Mouse (Mus musculus): ENCODE measurements around the gene Tyw5.

Tyw5 gene

DNA sequence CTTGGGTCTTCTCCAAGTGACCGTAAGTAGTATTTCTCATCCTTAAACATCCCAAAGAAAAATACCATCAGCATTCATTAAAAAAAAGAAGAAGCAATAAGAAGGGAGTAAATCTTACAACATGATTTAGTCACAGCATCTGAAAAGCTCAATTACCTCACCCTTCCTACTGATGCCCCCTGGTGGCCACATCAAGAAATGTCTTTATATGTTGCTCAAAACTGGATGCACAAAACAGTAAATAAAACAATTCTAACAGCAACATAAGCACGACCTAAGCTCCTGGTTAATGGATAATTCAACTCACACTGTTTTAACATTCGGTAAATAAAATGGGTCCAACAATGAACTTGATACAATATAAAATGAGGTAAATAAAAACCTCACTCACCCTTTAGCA is 12.8 kb downstream of the Tyw5 start:
- POLR2A ChIA-PET, result interaction anchor here in 2 of 4 experiments (0.7 to 2.8 kb wide), 8 partner anchors 13 to 189 kb away, joined by 3 to 14 read pairs (median 4); partner anchors contain the start of genes 1700066M21Rik (in 2 of the 2), Maip1 (in 1 of the 2) and Tyw5 (in 1 of the 2)
- CTCF ChIA-PET, result interaction anchor here (0.7 to 1.9 kb wide), 14 partner anchors 8 to 1990 kb away, joined by 3 to 8 read pairs (median 3); partner anchors contain the start of genes Tyw5 (in 2 of the 4) and Maip1 (in 1 of the 4)

DNA sequence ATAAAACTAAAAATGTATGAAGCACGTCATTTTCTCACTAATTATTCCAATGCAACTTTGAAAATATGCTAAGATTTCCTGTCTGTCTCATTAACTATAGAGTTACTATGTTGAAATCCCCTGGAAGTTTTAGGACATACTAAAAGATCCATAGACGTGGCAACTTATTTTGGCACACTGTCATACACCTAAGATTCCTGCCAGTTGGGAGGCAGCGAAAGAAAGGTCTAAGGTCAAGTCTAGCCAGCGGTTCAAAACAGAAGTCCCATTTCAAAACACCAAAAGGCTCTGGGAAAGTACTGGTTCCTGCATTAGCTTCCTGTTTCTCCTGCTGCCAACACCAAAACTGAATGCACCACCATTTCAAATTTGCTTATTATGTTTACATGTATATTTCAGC is 14.5 kb downstream of the Tyw5 start:
- CTCF ChIA-PET, result interaction anchor here in 3 of 4 experiments (0.6 to 1.9 kb wide), 3 partner anchors 14 to 483 kb away, joined by 3 to 5 read pairs (median 4); partner anchors contain the start of genes Maip1 (in 1 of the 3) and Tyw5 (in 1 of the 3)
- POLR2A ChIA-PET, result interaction anchor here in 3 of 4 experiments (0.9 to 2.8 kb wide), 4 partner anchors 14 to 16 kb away, joined by 4 to 14 read pairs (median 4); partner anchors contain the start of genes Maip1 (in 2 of the 3) and Tyw5 (in 2 of the 3)

DNA sequence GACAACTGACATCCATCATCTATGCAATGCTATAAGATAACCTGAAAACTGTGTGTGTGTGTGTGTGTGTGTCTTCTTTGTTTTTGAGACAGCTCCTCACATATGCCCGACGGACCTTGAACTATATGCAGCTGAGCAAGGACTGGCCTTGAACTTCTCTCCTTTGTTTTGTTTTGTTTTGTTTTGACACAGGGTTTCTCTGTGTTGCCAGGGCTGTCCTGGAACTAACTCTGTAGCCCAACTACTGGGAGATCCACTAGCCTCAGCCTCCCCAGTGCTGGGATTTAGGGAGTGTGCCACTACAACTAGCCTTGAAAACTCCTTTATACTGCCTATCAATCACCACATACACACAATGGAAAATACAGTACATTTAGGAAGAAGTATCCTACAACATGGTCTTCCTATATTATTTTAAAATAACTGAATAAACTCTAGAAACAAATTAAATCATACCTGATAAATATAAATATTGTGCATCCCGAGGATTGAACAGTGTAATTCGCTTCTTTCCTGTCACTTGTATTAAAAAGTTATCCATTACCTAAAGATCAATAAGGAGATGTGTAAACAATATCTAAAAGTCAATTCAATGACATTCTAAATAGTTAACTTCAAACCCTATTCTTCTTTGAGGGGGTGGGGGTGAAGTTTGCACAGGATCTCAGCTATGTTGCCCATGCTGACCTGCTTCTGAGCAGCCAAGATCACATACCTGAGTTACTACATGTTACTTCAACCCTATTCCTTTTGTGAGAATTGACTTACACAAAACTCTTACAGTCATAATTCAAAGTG is 15.7 kb downstream of the Tyw5 start:
- ChIA-PET CTCF (no interaction called here), POLR2A (interaction anchor here in 1 of 4 experiments (1.5 to 1.7 kb wide), 2 partner anchors 9 to 14 kb away, joined by 3 to 4 read pairs; partner anchors contain the start of gene 1700066M21Rik)

DNA sequence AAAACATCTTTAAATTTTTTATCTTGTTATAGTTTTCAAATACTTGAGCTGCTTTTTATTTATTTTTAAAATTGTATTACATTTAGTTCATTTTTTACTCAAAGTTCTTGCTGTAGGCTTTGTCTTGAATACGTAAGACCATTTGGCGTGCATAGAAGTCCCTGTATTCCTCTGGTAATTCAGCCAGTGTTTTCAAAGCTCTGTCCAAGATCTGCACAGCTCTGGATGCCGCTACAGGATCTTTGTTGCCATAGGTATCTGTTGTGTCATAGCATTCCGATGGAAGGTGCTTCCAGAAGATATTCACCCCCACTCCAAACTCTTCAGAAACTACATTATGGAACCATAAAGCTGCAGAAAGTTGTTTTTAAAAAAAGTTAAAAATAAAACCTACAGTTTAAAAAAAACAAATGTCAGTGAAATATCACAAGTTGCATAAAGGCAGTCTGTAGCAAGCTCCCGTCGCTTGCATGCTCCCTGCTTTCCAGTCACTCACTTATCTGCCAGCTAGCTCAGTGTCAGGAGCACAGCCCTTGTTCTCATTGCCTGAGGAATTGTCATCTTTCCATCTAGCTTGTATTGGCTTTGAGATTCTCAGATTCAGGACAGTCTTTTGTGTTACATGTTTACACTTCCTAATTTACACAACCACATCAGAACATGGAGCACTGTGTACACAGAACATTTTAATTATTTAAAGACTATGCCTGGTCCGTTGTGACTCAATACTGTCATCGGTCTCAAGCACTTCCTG is 18.3 kb downstream of the Tyw5 start:
- POLR2A ChIA-PET, result interaction anchor here in 1 of 4 experiments (1.1 to 2.1 kb wide), 7 partner anchors 9 to 50 kb away, joined by 3 to 9 read pairs (median 5); partner anchors contain the start of genes Maip1 and Tyw5
- CTCF ChIA-PET, result interaction anchor here in 2 of 4 experiments (0.6 to 1.1 kb wide), 2 partner anchors 10 to 641 kb away, joined by 3 to 9 read pairs; no protein-coding TSS in a partner anchor

DNA sequence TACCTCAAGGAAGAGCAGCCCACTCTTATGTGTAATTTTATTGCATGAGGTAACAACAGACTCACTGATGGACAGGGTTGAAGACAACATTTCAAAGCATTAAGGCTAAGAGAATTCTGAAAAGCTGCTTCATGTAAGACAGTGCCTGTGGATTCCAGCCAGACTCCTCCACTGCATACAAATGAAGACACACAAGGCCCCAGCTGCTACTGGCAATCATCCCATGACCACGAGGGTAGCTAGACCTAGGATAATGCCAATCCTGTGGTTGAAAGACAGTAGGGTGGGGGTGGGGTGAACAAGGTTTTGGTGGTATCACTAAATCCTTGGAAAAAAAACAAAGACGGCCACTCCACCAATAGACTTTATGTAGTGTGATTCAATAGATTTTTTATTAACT is 19.0 kb downstream of the Tyw5 start:
- ChIA-PET POLR2A (interaction anchor here in 1 of 4 experiments (1.1 to 2.1 kb wide), 7 partner anchors 9 to 49 kb away, joined by 3 to 9 read pairs (median 5); partner anchors contain the start of genes Maip1 and Tyw5), CTCF (interaction anchor here in 3 of 4 experiments (0.5 to 1.1 kb wide), 3 partner anchors 9 to 640 kb away, joined by 3 to 9 read pairs (median 3); no protein-coding TSS in a partner anchor)

DNA sequence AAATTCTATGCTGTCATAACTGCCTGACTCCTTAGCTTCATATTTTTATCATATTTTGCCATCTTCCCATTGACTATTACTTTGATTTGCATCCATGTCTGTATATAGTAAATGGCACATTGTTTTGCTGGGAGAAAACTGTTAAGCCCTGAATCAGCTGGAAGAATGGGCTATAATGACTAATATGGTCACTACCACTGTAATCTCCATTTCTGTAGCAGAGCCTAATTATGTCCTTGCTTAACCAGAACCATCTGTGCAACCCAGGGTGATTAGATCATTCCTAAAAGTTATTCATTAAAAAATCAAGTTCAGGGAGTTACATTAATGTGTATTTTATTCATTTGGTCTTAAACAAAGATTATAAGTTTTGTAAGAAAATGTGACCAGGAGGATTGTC is 20.4 kb downstream of the Tyw5 start:
- CTCF ChIA-PET, result interaction anchor here in 2 of 4 experiments (0.5 to 1.4 kb wide), 2 partner anchors 8 to 48 kb away, joined by 5 to 6 read pairs; no protein-coding TSS in a partner anchor

DNA sequence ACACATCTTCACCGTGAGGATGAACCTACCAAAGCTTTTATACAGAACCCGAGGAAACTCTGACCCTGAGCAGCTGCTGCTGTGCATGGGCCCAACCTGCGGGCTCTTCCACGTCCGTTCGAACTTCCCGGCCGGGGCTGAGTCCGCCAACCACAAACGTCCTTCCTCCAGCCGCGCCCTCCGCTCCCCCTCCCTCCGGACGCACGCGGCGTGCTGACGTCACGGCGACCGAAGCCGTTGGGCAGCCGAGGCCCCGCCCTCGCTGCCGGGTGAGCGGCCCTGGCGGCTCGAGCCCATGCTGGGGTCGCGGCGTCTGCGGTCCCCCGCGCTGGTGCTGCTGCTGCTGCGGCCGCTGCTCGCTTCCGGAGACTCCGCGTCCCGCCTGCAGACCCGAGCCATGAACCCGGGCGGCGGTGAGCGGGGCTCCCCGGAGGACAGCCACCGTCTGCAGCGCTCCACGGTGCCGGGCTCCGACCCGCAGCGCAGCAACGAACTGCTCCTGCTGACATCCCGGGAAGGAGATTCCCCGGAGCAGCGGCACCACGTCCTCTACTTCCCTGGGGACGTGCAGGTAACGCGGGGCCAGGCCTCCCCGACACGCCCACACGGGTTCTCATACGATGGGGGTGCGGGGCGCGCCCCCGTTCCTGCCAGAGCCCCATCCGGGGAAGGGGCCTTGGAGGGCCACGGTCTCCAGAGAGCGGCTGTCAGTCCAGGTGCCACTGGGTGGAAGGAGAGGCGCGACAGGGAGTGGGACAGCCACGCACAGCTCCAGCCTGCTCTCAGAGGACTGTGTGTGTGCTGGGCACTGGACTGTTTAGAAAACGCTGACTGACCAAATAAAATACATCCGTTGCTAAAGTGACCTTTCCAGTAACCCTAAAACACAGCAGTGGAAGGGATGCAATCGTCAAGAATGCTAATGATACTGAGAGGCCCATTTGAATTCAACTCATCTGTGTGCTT is 29.2 kb downstream of the Tyw5 start, which contains the start of gene 1700066M21Rik:
TSS of gene 1700066M21Rik (plus strand) at position 245 of the 966 bp plus-strand sequence.
- ChIA-PET CTCF (interaction anchor here in 2 of 4 experiments (0.8 to 1.2 kb wide), 3 partner anchors 11 to 39 kb away, joined by 3 to 4 read pairs (median 3); no protein-coding TSS in a partner anchor), POLR2A (interaction anchor here in 3 of 4 experiments (0.6 to 4.0 kb wide), 24 partner anchors 8 to 985 kb away, joined by 3 to 17 read pairs (median 4); partner anchors contain the start of gene Tyw5 (in 2 of the 3))

More for the DNA sequence above, 20.4 kb downstream of the Tyw5 start:
- POLR2A ChIA-PET, result interaction anchor here in 1 of 4 experiments (0.8 to 1.4 kb wide), 2 partner anchors 9 to 11 kb away, joined by 3 to 4 read pairs; partner anchors contain the start of gene 1700066M21Rik

DNA sequence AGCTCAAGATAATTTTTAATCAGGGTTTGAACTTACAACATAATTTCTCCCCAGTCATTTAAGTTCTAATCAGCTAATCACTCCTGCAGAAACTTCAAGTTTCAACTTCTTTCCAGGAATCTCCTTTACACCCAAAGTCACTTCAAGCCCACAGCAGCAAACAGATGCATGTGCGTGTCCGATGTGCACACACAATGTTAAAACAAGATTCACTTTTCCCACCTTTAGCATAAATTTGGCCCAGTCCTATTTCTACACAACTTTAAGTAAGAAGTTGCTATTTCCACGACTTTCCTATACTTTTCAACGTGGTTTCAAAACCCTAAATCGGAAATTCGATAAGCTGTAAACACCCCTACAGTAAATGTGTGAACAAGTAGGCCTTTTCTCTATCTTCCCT is 30.1 kb downstream of the Tyw5 start:
- CTCF ChIA-PET, result interaction anchor here in 2 of 4 experiments (0.8 to 1.2 kb wide), 3 partner anchors 17 to 281 kb away, joined by 3 to 4 read pairs (median 4); no protein-coding TSS in a partner anchor
- POLR2A ChIA-PET, result interaction anchor here in 3 of 4 experiments (0.7 to 4.0 kb wide), 22 partner anchors 9 to 754 kb away, joined by 3 to 17 read pairs (median 4); partner anchors contain the start of gene Tyw5 (in 1 of the 3)

DNA sequence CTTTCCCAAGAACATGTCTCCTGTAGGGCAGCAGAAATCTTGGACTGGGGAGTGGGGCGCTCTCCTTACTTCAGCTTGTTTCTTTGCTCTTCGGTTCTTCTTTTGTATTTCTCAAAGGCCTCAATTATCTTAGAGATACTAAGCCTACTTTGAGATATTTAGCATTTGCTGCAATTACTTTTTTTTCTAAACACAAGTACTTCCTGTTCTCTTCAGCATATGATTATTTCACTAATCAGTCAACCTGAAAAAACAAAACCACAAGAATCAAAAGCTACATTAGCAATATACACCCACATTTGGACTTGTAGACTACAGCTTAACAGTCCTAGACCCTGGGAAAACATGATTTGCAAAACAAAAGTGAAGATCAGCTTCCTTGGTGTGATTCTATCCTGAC is 31.6 kb downstream of the Tyw5 start:
- CTCF ChIA-PET, result interaction anchor here in 2 of 4 experiments (1.0 to 1.1 kb wide), 2 partner anchors 18 to 37 kb away, joined by 3 to 5 read pairs; no protein-coding TSS in a partner anchor
- POLR2A ChIA-PET, result interaction anchor here in 2 of 4 experiments (0.9 to 4.0 kb wide), 6 partner anchors 8 to 92 kb away, joined by 3 to 17 read pairs (median 3); no protein-coding TSS in a partner anchor

DNA sequence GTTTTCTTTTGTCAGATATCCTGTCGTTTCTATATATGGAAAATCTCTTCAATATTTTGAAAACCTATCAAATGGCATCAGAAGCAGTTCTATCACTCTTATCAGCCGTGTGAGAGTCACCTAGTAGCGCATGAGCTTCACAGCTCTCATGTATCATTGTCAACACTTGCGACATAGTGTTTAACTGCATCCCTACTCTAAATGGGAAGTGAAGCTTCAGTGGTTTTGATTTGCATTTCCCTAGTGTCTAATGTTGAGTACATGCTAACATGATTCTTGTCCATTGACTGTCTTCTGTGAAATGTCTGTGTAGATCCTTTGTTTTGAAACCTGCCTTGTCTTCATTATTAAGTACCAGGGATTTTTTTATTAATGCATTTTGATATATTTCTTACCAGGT is 36.5 kb downstream of the Tyw5 start:
- ChIA-PET POLR2A (interaction anchor here in 2 of 4 experiments (0.6 to 1.6 kb wide), 2 partner anchors 24 to 808 kb away, joined by 4 read pairs; no protein-coding TSS in a partner anchor), CTCF (no interaction called here)

DNA sequence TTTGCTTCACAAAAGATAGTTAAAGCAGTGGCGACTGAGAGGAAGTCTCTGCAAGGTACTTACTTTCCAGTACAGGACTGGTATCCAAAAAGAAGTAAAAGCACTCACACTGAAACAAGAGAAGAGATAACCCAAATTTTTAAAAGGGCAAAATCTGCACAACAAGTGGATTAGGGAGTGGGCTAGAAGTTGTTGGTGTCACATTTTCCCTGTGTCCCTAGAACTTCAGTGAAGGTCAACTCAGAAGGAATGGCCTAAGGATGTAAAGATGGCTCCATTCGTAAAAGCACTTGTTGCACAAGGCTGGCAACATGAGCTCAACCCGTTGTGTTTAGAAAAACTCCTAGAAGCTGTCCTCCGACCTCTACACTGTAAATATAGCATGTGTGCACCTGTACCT is 37.8 kb downstream of the Tyw5 start:
- ChIA-PET POLR2A (interaction anchor here in 1 of 4 experiments (0.9 to 1.6 kb wide), 3 partner anchors 16 to 25 kb away, joined by 3 to 4 read pairs (median 3); no protein-coding TSS in a partner anchor), CTCF (interaction anchor here in 1 of 4 experiments (0.5 kb wide), 1 partner anchor 377 kb away, joined by 3 read pairs; no protein-coding TSS in a partner anchor)

DNA sequence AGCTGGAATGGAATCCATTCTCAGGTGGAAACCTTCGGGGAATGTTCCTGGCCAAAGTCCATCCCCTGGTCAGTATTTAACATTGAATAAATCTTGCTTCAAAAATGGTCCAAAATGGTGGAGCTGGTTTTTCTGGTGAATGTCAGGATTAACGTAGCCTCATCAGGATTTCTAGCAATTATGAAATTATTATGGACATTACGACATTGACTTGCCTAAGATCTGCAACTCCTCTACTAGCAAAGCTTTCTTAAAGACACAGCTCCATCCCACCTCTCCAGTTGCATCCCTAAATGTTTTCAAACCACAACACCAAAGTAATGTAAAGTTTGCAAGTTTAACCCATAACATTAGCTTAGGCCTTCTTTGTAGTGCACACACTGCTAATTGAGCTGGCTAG is 39.5 kb downstream of the Tyw5 start:
- ChIA-PET POLR2A (interaction anchor here in 1 of 4 experiments (1.0 to 2.9 kb wide), 3 partner anchors 9 to 21 kb away, joined by 3 to 17 read pairs (median 5); partner anchors contain the start of gene 1700066M21Rik), CTCF (interaction anchor here in 1 of 4 experiments (0.6 kb wide), 1 partner anchor 1215 kb away, joined by 5 read pairs; no protein-coding TSS in a partner anchor)

DNA sequence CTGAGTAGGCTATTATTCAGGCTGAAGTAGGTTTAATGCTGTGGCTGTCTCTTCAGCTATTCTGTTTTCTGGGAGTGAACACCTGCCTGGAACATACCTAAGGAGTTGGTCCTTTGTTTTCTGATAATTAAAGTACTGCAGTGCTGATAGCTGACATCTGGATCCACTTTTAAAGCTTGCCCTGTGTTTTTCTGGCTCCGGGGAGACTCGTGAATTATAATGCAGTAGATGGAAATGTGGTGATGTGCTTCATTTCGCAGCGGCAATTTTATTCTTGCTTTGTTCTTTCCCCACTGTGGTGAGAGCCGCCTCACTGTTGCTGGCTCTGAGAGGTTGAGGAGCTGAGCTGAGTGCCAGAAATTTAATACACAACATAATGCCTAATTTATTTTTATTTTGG is 48.4 kb downstream of the Tyw5 start:
- ChIA-PET CTCF (no interaction called here), POLR2A (no interaction called here)

DNA sequence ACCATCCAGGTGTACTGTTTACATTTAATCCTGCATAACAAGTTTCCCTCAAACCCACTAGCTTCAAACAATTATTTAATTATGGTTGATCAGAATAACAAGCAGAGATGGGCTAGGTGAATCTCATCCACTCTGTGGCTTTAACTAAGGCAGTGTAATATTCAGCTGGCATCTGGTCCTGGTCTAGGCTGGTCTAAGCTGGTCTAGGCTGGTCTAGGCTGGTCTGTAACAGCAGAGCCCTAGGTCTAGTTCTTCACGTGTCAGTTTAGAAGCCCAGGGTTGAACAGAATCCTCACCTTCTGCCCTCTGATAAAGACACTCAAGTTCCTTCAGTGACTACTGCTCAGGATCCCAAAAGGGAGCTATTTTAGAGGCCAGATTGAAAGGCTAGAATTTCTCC is 55.0 kb downstream of the Tyw5 start:
- ChIA-PET CTCF (interaction anchor here in 1 of 4 experiments (0.6 to 0.9 kb wide), 2 partner anchors 13 to 134 kb away, joined by 3 to 5 read pairs; no protein-coding TSS in a partner anchor), POLR2A (interaction anchor here in 1 of 4 experiments (0.6 to 1.3 kb wide), 2 partner anchors 8 to 44 kb away, joined by 3 to 4 read pairs; no protein-coding TSS in a partner anchor)

DNA sequence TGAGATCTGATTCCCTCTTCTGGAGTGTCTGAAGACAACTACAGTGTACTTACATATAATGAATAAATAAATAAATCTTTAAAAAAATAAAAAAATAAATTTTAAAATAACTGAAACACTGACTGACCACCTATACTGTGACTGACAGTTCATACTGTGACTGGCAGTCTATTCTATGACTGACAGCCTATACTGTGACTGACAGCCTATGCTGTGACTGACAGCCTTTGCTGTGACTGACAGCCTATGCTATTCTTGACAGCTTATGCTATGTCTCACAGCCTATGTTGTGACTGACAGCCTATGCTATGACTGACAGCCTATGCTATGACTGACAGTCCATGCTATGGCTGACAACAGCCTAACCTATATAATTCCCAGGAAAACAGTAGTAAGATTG is 59.4 kb downstream of the Tyw5 start:
- POLR2A ChIA-PET, result no interaction called here
- CTCF ChIA-PET, result no interaction called here

DNA sequence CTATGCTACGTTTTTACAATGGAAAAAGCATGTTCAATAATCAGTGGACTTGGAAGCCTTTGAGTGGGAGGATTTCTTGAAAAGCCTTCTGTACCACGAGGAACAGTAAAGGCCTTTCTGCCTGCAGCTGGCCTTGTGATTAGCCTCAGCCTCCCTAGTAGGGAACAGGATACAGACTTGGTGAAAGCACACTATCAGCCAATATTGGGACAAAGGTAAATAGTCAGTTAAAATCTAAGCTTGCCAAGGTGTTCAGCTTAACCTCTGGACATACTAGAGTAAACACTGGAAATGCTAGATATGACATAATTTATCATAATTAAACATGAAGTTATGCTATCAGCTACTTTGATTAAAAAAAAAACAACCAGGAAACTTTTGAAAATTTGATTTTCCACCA is 65.7 kb downstream of the Tyw5 start:
- POLR2A ChIA-PET, result no interaction called here

More for the DNA sequence above, 65.7 kb downstream of the Tyw5 start:
- CTCF ChIA-PET, result interaction anchor here in 2 of 4 experiments (0.6 to 0.7 kb wide), 3 partner anchors 17 to 330 kb away, joined by 3 to 7 read pairs (median 4); no protein-coding TSS in a partner anchor
